Mouse (Mus musculus) MEL (cell line): ENCODE measurements at regions not wholly inside any gene's neighbourhood (a gene's known extent, or its start where the extent isn't known, plus 50 kb on each side); places are given as distances from the start of the nearest gene placed in this dataset.

Experiments used
- DNase-seq: peaks from one replicate; pipeline ENCODE4 v3.0.0; 2011; ENCODE audit warnings: low read depth, low spot score
- H3K27ac ChIP-seq: 2 replicates; pipeline ENCODE4 v1.5.1; 2012; ENCODE audit warnings: low read depth, mild to moderate bottlenecking, control low read depth, low read length, moderate library complexity; ENCODE audit not compliant: control insufficient read depth
- H3K27me3 ChIP-seq, 2 experiments: fragments of 150-350 bp in 1 of 2; sonication (generic) in 1 of 2; 2 replicates each; pipeline ENCODE4 v1.6.1; 2012; ENCODE audit warnings: low read length in 2 of 2, mild to moderate bottlenecking in 2 of 2, improper control_type of control experiment in 1 of 2, moderate library complexity in 1 of 2; ENCODE audit not compliant: insufficient read depth in 2 of 2, control insufficient read depth in 1 of 2
- H3K36me3 ChIP-seq, 2 experiments: 2 replicates each; pipeline ENCODE4 v1.6.1; 2012 to 2014; ENCODE audit warnings: low read length in 2 of 2, improper control_type of control experiment in 1 of 2, inconsistent platforms in 1 of 2, mild to moderate bottlenecking in 1 of 2; ENCODE audit not compliant: insufficient read depth in 2 of 2, control insufficient read depth in 1 of 2
- H3K4me1 ChIP-seq, 2 experiments: fragments of 150-350 bp in 1 of 2; sonication (generic) in 1 of 2; 2 replicates each; pipeline ENCODE4 v1.6.1; 2012; ENCODE audit warnings: low read length in 2 of 2, improper control_type of control experiment in 1 of 2, mild to moderate bottlenecking in 1 of 2; ENCODE audit not compliant: insufficient read depth in 2 of 2, control insufficient read depth in 1 of 2
- H3K4me3 ChIP-seq, 2 experiments: fragments of 150-350 bp in 1 of 2; sonication (generic) in 1 of 2; 2 replicates each; pipeline ENCODE4 v1.5.1; 2012; ENCODE audit warnings: low read depth in 2 of 2, low read length in 2 of 2, mild to moderate bottlenecking in 2 of 2, moderate library complexity in 2 of 2, control low read depth in 1 of 2, improper control_type of control experiment in 1 of 2; ENCODE audit not compliant: control insufficient read depth in 1 of 2, insufficient read depth in 1 of 2
- H3K79me2 ChIP-seq: 2 replicates; pipeline ENCODE4 v1.6.1; 2012; ENCODE audit warnings: mild to moderate bottlenecking, low read length, moderate library complexity; ENCODE audit not compliant: control insufficient read depth, poor library complexity, insufficient read depth
- H3K9ac ChIP-seq: 2 replicates; pipeline ENCODE4 v1.6.1; 2012; ENCODE audit warnings: low read depth, mild to moderate bottlenecking, control low read depth, low read length, moderate library complexity; ENCODE audit not compliant: control insufficient read depth, poor library complexity, severe bottlenecking
- H3K9me3 ChIP-seq: fragments of 150-350 bp; sonication (generic); replicated peaks from 2 replicates; pipeline ENCODE4 v1.6.1; 2012; ENCODE audit warnings: mild to moderate bottlenecking, low read length, improper control_type of control experiment, moderate library complexity; ENCODE audit not compliant: insufficient read depth
- BHLHE40 ChIP-seq: IDR thresholded peaks from 2 replicates; pipeline ENCODE4 v1.6.1; 2012; ENCODE audit warnings: low read depth, mild to moderate bottlenecking, inconsistent platforms, low read length, improper control_type of control experiment, borderline replicate concordance
- CHD2 ChIP-seq: IDR thresholded peaks from 2 replicates; pipeline ENCODE4 v1.6.1; 2011; ENCODE audit warnings: low read length, improper control_type of control experiment
- CTCF ChIP-seq, 3 experiments: IDR thresholded peaks in 2 of 3; conservative IDR thresholded peaks in 1 of 3; 2 replicates each; pipeline ENCODE4 v1.5.1; 2011 to 2012; ENCODE audit warnings: low read length in 3 of 3, low read depth in 2 of 3, mild to moderate bottlenecking in 2 of 3, improper control_type of control experiment in 1 of 3, inconsistent platforms in 1 of 3, mixed read lengths in 1 of 3, moderate library complexity in 1 of 3; ENCODE audit not compliant: control insufficient read depth in 1 of 3, insufficient read depth in 1 of 3, poor library complexity in 1 of 3, severe bottlenecking in 1 of 3
- E2F4 ChIP-seq: IDR thresholded peaks from 2 replicates; pipeline ENCODE4 v1.6.1; 2011; ENCODE audit warnings: low read depth, low read length, improper control_type of control experiment, borderline replicate concordance
- ELF1 ChIP-seq: IDR thresholded peaks from 2 replicates; pipeline ENCODE4 v1.6.1; 2014; ENCODE audit warnings: low read depth, mild to moderate bottlenecking, inconsistent platforms, low read length, improper control_type of control experiment, moderate library complexity
- EP300 ChIP-seq, 2 experiments: IDR thresholded peaks; 2 replicates each; pipeline ENCODE4 v1.6.1; 2011; ENCODE audit warnings: improper control_type of control experiment in 2 of 2, low read length in 2 of 2, low read depth in 1 of 2, mild to moderate bottlenecking in 1 of 2
- GABPA ChIP-seq: IDR thresholded peaks from 2 replicates; pipeline ENCODE4 v1.6.1; 2012; ENCODE audit warnings: low read depth, mild to moderate bottlenecking, inconsistent platforms, low read length, improper control_type of control experiment, moderate library complexity
- GATA1 ChIP-seq: IDR thresholded peaks from 2 replicates; pipeline ENCODE4 v1.6.1; 2011; ENCODE audit warnings: low read depth, low read length, improper control_type of control experiment
- HCFC1 ChIP-seq: IDR thresholded peaks from 2 replicates; pipeline ENCODE4 v1.6.1; 2012; ENCODE audit warnings: low read depth, mild to moderate bottlenecking, inconsistent platforms, low read length, improper control_type of control experiment, moderate library complexity
- JUND ChIP-seq: IDR thresholded peaks from 2 replicates; pipeline ENCODE4 v1.6.1; 2011; ENCODE audit warnings: low read depth, mild to moderate bottlenecking, improper control_type of control experiment, low read length
- KAT2A ChIP-seq: conservative IDR thresholded peaks from 2 replicates; pipeline ENCODE4 v1.6.1; 2012; ENCODE audit warnings: low read depth, low read length, improper control_type of control experiment, inconsistent platforms
- MAFK ChIP-seq: IDR thresholded peaks from 2 replicates; pipeline ENCODE4 v1.6.1; 2011; ENCODE audit warnings: low read depth, mild to moderate bottlenecking, low read length, improper control_type of control experiment, borderline replicate concordance
- MEF2A ChIP-seq: IDR thresholded peaks from 2 replicates; pipeline ENCODE4 v1.6.1; 2014; ENCODE audit warnings: low read depth, mild to moderate bottlenecking, inconsistent platforms, low read length, improper control_type of control experiment; ENCODE audit not compliant: poor library complexity, insufficient replicate concordance, severe bottlenecking; ENCODE audit errors: extremely low read depth
- MXI1 ChIP-seq: IDR thresholded peaks from 2 replicates; pipeline ENCODE4 v1.6.1; 2011; ENCODE audit warnings: mild to moderate bottlenecking, low read depth, low read length, improper control_type of control experiment
- MYC ChIP-seq: IDR thresholded peaks from 2 replicates; pipeline ENCODE4 v1.6.1; 2011; ENCODE audit warnings: low read depth, mild to moderate bottlenecking, low read length, improper control_type of control experiment, moderate library complexity
- NELFE ChIP-seq: IDR thresholded peaks from 2 replicates; pipeline ENCODE4 v1.6.1; 2011; ENCODE audit warnings: low read depth, low read length, improper control_type of control experiment
- POLR2AphosphoS2 ChIP-seq: IDR thresholded peaks from 2 replicates; pipeline ENCODE4 v1.6.1; 2011; ENCODE audit warnings: low read length, improper control_type of control experiment
- POLR2AphosphoS5 ChIP-seq: IDR thresholded peaks from 2 replicates; pipeline ENCODE4 v1.6.1; 2012; ENCODE audit warnings: low read depth, borderline replicate concordance, mild to moderate bottlenecking, inconsistent platforms, low read length, moderate library complexity, mixed read lengths
- SIN3A ChIP-seq: IDR thresholded peaks from 2 replicates; pipeline ENCODE4 v1.6.1; 2012; ENCODE audit warnings: low read length, improper control_type of control experiment, inconsistent platforms
- SMC3 ChIP-seq: IDR thresholded peaks from 2 replicates; pipeline ENCODE4 v1.6.1; 2011; ENCODE audit warnings: low read depth, low read length, improper control_type of control experiment
- TAL1 ChIP-seq: IDR thresholded peaks from 2 replicates; pipeline ENCODE4 v1.6.1; 2012; ENCODE audit warnings: mild to moderate bottlenecking, inconsistent platforms, low read length, moderate library complexity, mixed read lengths
- TBP ChIP-seq: IDR thresholded peaks from 2 replicates; pipeline ENCODE4 v1.8.0; 2011; ENCODE audit warnings: low read depth, low read length, improper control_type of control experiment
- TCF12 ChIP-seq: IDR thresholded peaks from 2 replicates; pipeline ENCODE4 v1.6.1; 2014; ENCODE audit warnings: low read depth, mild to moderate bottlenecking, inconsistent platforms, low read length, improper control_type of control experiment, moderate library complexity
- UBTF ChIP-seq: IDR thresholded peaks from 2 replicates; pipeline ENCODE4 v1.6.1; 2012; ENCODE audit warnings: low read depth, mild to moderate bottlenecking, inconsistent platforms, low read length, improper control_type of control experiment, moderate library complexity, borderline replicate concordance; ENCODE audit not compliant: insufficient read depth
- USF2 ChIP-seq, 2 experiments: IDR thresholded peaks; 2 replicates each; pipeline ENCODE4 v1.6.1; 2011 to 2012; ENCODE audit warnings: improper control_type of control experiment in 2 of 2, low read length in 2 of 2, borderline replicate concordance in 1 of 2, inconsistent platforms in 1 of 2, low read depth in 1 of 2, mild to moderate bottlenecking in 1 of 2; ENCODE audit not compliant: insufficient read depth in 1 of 2
- ZMIZ1 ChIP-seq: IDR thresholded peaks from 2 replicates; pipeline ENCODE4 v1.6.1; 2012; ENCODE audit warnings: low read depth, mild to moderate bottlenecking, inconsistent platforms, low read length, improper control_type of control experiment, moderate library complexity
- ZNF384 ChIP-seq: IDR thresholded peaks from 2 replicates; pipeline ENCODE4 v1.6.1; 2012; ENCODE audit warnings: low read depth, mild to moderate bottlenecking, inconsistent platforms, low read length, improper control_type of control experiment

DNA sequence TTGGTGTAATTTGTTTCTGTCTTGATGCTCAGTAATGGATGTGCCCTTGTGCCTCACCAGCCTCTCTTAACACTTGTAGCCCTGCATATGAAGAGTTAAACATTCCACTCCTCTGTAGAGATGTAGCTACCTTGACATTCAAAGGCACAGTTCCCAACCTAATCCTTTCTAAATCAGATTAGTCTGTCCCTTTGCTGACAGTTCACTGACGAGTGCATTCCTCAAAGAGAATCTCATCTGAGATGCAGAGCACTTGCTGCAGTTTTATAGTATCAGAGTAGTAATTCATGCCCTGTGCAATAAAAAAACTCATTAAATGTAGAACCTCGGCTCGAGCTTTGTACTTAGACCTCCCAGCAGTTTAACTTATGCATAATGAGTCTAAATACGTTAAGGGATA lies 249.3 kb upstream of the Tle4 start:
- H3K27ac ChIP-seq = no peak overlapping the region
- no peaks in the 10 kb centered on the region for H3K4me1 ChIP-seq
- H3K4me3 ChIP-seq = no peak overlapping the region
- H3K9me3 ChIP-seq = no peaks in the 10 kb centered on the region
- H3K79me2 ChIP-seq = no peaks in the 10 kb centered on the region
- H3K36me3 ChIP-seq = no peaks in the 10 kb centered on the region
- H3K9ac ChIP-seq = no peak overlapping the region
- DNase-seq = no peak
- TF ChIP-seq BHLHE40 (no peak), CHD2 (no peak), KAT2A (no peak), SIN3A (no peak), HCFC1 (no peak), TCF12 (no peak), MAFK (no peak), ELF1 (no peak), SMC3 (no peak), GABPA (no peak), JUND (no peak)
- no peaks in the 10 kb centered on the region for H3K27me3 ChIP-seq

DNA sequence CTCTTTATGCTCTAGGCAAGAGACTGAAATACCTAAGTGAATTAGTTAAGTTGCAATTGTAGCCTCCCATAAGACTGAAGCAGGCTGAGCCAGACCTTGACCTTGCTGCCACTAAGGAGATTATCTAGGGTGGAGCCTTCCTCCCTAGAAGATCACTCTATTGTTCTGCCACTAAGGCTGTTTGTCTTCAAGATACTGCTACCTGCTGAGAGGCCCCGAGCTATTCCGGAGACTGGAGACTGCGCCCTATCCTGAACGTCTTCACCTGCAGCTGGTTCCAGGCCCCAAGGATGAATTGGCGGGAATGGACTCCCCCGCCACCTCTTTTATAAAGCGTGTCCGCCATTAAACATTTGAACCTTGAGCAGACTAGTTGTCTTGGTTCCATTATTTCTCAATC lies 237.8 kb upstream of the Tle4 start:
- no peak for DNase-seq
- no peak overlapping the region for H3K4me3 ChIP-seq
- no peaks in the 10 kb centered on the region for H3K4me1 ChIP-seq
- no peaks in the 10 kb centered on the region for H3K27me3 ChIP-seq
- H3K36me3 ChIP-seq = no peaks in the 10 kb centered on the region
- no peak overlapping the region for H3K27ac ChIP-seq
- TF ChIP-seq TBP = no peak
- no peak for TF ChIP-seq USF2 (IDR thresholded peaks at IDR 0.05; ENCODE audit: borderline replicate concordance in 1 of 2, insufficient read depth in 1 of 2, low read depth in 1 of 2, low read length in 2 of 2)
- no peak for TF ChIP-seq EP300 (IDR thresholded peaks at IDR 0.05; ENCODE audit: low read depth in 1 of 2, low read length in 2 of 2)
- no peak for TF ChIP-seq NELFE
- no peak for TF ChIP-seq MXI1
- TF ChIP-seq ZMIZ1 = no peak
- H3K9me3 ChIP-seq = no peaks in the 10 kb centered on the region
- no peak overlapping the region for H3K9ac ChIP-seq
- H3K79me2 ChIP-seq = no peaks in the 10 kb centered on the region

DNA sequence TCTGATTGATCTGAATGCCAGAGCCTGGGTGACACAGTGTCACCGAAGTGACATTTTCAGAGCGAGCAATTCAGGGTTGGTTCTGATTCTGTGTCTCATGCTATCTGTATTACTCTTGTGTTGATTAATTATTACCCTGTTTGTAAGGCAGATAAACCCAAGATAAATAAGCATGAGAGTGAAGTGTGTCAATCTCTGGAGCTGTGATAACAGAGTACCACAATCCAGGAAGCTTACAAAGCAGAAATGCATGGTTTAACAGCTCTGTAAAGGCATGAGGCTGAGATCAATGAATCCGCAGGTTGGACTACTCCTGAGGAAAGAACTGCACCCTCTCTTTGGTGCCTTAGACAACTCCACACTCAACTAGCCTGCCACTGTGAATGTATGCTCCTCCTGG lies 218.5 kb upstream of the Tle4 start:
- H3K9me3 ChIP-seq = no peaks in the 10 kb centered on the region
- no peak overlapping the region for H3K4me3 ChIP-seq
- no peaks in the 10 kb centered on the region for H3K27me3 ChIP-seq
- H3K9ac ChIP-seq = no peak overlapping the region
- no peaks in the 10 kb centered on the region for H3K4me1 ChIP-seq
- DNase-seq = no peak
- no peak overlapping the region for H3K27ac ChIP-seq
- H3K36me3 ChIP-seq = no peaks in the 10 kb centered on the region
- H3K79me2 ChIP-seq = no peaks in the 10 kb centered on the region
- TF ChIP-seq MAFK = no peak
- TF ChIP-seq TCF12 = no peak
- TF ChIP-seq E2F4 = no peak
- no peak for TF ChIP-seq POLR2AphosphoS5
- TF ChIP-seq MYC = no peak
- TF ChIP-seq NELFE = no peak
- TF ChIP-seq GABPA = no peak
- no peak for TF ChIP-seq MEF2A
- TF ChIP-seq GATA1 = no peak
- no peak for TF ChIP-seq HCFC1
- TF ChIP-seq POLR2AphosphoS2 = no peak
- TF ChIP-seq UBTF = no peak
- TF ChIP-seq CTCF (IDR thresholded peaks at IDR 0.05 in 2 of 3, conservative IDR thresholded peaks at IDR 0.05 in 1 of 3; ENCODE audit: control insufficient read depth in 1 of 3, insufficient read depth in 1 of 3, low read depth in 2 of 3, low read length in 3 of 3, poor library complexity in 1 of 3, severe bottlenecking in 1 of 3) = no peak
- TF ChIP-seq TAL1 = no peak
- TF ChIP-seq ELF1 = no peak
- no peak for TF ChIP-seq ZNF384
